Mouse (Mus musculus) hindbrain, embryonic 16.5 days (tissue): ENCODE data around the gene Wscd1. TPM values are rescaled to one million over a fixed set of nuclear protein-coding genes. Genes with fewer than 3 reads are reported as not detected.

Source experiments
- ATAC-seq: fragments of 200-750 bp; cut with Nextera tagmentation; 2 replicates; pipeline ENCODE4 v1.8.0; 2017; ENCODE audit warnings: moderate TSS enrichment, moderate library complexity
- H3K27ac ChIP-seq: fragments of 300-500 bp; sonication (generic); 2 replicates; pipeline ENCODE4 v1.5.1; 2014; ENCODE audit warnings: low read depth, mild to moderate bottlenecking, control low read depth, low read length, moderate library complexity
- H3K27me3 ChIP-seq: fragments of 300-500 bp; sonication (generic); replicated peaks from 2 replicates; pipeline ENCODE4 v1.6.1; 2014; ENCODE audit warnings: low read length; ENCODE audit not compliant: control insufficient read depth, insufficient read depth
- H3K36me3 ChIP-seq: fragments of 300-500 bp; sonication (generic); 2 replicates; pipeline ENCODE4 v1.6.1; 2014; ENCODE audit warnings: mild to moderate bottlenecking, low read length, moderate library complexity, mixed read lengths; ENCODE audit not compliant: control insufficient read depth, insufficient read depth
- H3K4me1 ChIP-seq: fragments of 300-500 bp; sonication (generic); 2 replicates; pipeline ENCODE4 v1.6.1; 2014; ENCODE audit warnings: low read depth, low read length; ENCODE audit not compliant: control insufficient read depth, insufficient read depth
- H3K4me2 ChIP-seq: fragments of 300-500 bp; sonication (generic); 2 replicates; pipeline ENCODE4 v1.6.1; 2014; ENCODE audit warnings: mild to moderate bottlenecking, low read length, control low read depth, moderate library complexity
- H3K4me3 ChIP-seq: fragments of 300-500 bp; sonication (generic); 2 replicates; pipeline ENCODE4 v1.5.1; 2014; ENCODE audit warnings: mild to moderate bottlenecking, low read length, control low read depth, moderate library complexity
- H3K9ac ChIP-seq: fragments of 300-500 bp; sonication (generic); 2 replicates; pipeline ENCODE4 v1.6.1; 2014; ENCODE audit warnings: low read depth, mild to moderate bottlenecking, control low read depth, low read length, moderate library complexity
- H3K9me3 ChIP-seq: fragments of 300-500 bp; sonication (generic); 2 replicates; pipeline ENCODE4 v1.6.1; 2014; ENCODE audit warnings: mild to moderate bottlenecking, low read length, moderate library complexity; ENCODE audit not compliant: control insufficient read depth
- WGBS: fragments of 180-500 bp; shearing (Covaris S2); extraction: QIAGEN DNeasy Blood & Tissue Kit; methylation state at CpG from one replicate; pipeline ENCODE4 v1.1.7; 2014; 5-methylcytosine and 5-hydroxymethylcytosine counted together
- polyA plus RNA-seq: library from polyadenylated mRNA; unstranded; fragments of >200 nt; fragmentation: Nextera tagmentation; extraction: Ambion mirVana; gene quantifications from 2 replicates; pipeline ENCODE4 v1.2.1, GENCODE M21; 2015

The Wscd1 gene
- polyA plus RNA-seq, 1 experiment from 2014 or later = 106 TPM

- Histone ChIP-seq H3K4me3 (peak overlapping the region; percentile 88), H3K4me2 (peak overlapping the region; percentile 82), H3K9me3 (no peaks in the 10 kb centered on the region), H3K27me3 (no peaks in the 10 kb centered on the region), H3K4me1 (peaks cover 39% of the 10 kb centered on the region), H3K9ac (peak overlapping the region; percentile 91), H3K27ac (peak overlapping the region; percentile 84), H3K36me3 (no peaks in the 10 kb centered on the region)
- under 1% methylated on average over 33 of the region's 41 CpGs for WGBS
- peak; percentile 21 for ATAC-seq
Observed at GRCm38 (mm10) chr11:71751174-71751611, 1.5 kb downstream of the Wscd1 start.

DNA sequence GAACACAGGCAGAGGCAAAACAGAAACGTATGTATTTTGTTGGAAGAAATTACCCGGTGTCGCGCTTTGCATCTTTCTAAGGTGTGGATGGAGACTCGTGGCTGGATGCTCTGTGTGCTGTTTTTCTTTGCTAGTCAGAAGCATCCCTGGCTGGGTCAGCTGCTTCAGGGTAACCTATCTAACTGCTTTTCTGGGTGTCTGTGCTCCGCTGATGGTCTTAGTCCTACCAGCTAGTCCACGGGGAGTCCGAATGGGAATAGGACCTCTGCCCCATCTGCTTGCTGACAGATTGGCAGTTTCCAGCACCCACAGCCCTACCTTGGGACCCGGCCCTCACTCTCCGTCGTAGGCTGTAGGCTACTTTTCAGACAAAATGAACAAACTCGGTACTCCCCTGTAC lies 2.0 kb downstream of the Wscd1 start:
- WGBS = 15% methylated on average over 12 of the region's 12 CpGs
- peaks cover 41% of the 10 kb centered on the region for H3K4me1 ChIP-seq
- no peak for ATAC-seq
- peak overlapping the region; percentile 91 for H3K9ac ChIP-seq
- peak overlapping the region; percentile 82 for H3K4me2 ChIP-seq
- H3K27ac ChIP-seq = peak overlapping the region; percentile 84
- no peaks in the 10 kb centered on the region for H3K27me3 ChIP-seq
- peak overlapping the region; percentile 88 for H3K4me3 ChIP-seq
- no peaks in the 10 kb centered on the region for H3K9me3 ChIP-seq
- H3K36me3 ChIP-seq = no peaks in the 10 kb centered on the region

- 40% methylated on average over 3 of the region's 3 CpGs for WGBS
- peak overlapping the region; percentile 82 for H3K4me2 ChIP-seq
- H3K27ac ChIP-seq = peak overlapping the region; percentile 2; the same call in 1 of the 2 replicates
- H3K4me1 ChIP-seq = peaks cover 47% of the 10 kb centered on the region
- H3K27me3 ChIP-seq = no peaks in the 10 kb centered on the region
- H3K4me3 ChIP-seq = peak overlapping the region; percentile 88
- H3K9ac ChIP-seq = peak overlapping the region; percentile 91
- no peaks in the 10 kb centered on the region for H3K9me3 ChIP-seq
- H3K36me3 ChIP-seq = no peaks in the 10 kb centered on the region
- no peak for ATAC-seq
Observed at GRCm38 (mm10) chr11:71752626-71753025, 2.9 kb downstream of the Wscd1 start.

DNA sequence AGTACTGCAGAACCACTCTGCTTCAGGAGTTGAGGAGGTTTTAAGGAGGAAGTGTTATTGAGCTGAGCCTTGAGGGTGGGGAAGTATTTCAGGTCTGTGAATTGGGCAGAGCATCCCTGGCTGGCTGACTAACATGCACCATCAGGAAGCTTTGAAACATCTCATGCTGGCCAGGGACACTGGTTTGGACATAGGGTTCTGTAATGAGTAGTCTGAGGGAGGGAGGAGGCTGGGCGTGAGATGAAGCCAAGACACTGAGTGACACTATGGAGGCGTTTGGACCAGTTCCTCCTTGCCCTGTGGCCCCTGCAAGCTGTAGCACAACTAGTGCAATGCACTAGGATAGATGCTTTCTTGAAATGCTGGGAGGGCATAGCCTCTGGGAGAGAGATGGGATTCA lies 5.4 kb downstream of the Wscd1 start:
- peaks cover 56% of the 10 kb centered on the region for H3K4me1 ChIP-seq
- H3K36me3 ChIP-seq = no peaks in the 10 kb centered on the region
- H3K4me3 ChIP-seq = no peak overlapping the region
- no peaks in the 10 kb centered on the region for H3K27me3 ChIP-seq
- 0 out of 2 replicates have a peak overlapping the region, but pooled peaks have one; percentile 6 for H3K9ac ChIP-seq
- no peaks in the 10 kb centered on the region for H3K9me3 ChIP-seq
- ATAC-seq = no peak
- H3K27ac ChIP-seq = peak overlapping the region; percentile 47; the same call in 1 of the 2 replicates
- peak overlapping the region; percentile 82 for H3K4me2 ChIP-seq
- WGBS = 50% methylated on average over 2 of the region's 2 CpGs

DNA sequence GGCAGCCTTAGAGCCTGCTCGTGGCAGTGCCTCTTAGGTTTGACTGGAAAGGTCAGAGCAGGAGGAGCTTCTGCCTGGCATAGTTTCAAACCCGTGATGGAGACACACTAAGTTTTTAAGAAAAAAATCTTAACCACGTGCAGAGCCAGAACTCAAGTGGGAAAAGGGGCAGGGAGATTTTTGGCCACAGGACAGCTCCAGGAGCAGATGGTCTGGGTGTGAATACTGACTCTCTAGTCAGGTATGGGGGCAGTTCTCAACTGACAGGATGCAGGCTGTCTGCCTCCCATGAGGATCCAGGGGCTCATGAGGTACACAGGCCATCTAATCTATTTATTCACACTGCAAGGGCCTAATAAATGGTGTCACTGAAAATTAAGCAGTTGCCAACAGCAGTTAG lies 6.6 kb downstream of the Wscd1 start:
- Histone ChIP-seq H3K36me3 (no peaks in the 10 kb centered on the region), H3K4me2 (no peak overlapping the region), H3K9me3 (no peaks in the 10 kb centered on the region), H3K27me3 (no peaks in the 10 kb centered on the region), H3K4me3 (no peak overlapping the region), H3K4me1 (peaks cover 52% of the 10 kb centered on the region), H3K27ac (no peak overlapping the region), H3K9ac (no peak overlapping the region)
- ATAC-seq = no peak
- WGBS = 24% methylated on average over 3 of the region's 3 CpGs

DNA sequence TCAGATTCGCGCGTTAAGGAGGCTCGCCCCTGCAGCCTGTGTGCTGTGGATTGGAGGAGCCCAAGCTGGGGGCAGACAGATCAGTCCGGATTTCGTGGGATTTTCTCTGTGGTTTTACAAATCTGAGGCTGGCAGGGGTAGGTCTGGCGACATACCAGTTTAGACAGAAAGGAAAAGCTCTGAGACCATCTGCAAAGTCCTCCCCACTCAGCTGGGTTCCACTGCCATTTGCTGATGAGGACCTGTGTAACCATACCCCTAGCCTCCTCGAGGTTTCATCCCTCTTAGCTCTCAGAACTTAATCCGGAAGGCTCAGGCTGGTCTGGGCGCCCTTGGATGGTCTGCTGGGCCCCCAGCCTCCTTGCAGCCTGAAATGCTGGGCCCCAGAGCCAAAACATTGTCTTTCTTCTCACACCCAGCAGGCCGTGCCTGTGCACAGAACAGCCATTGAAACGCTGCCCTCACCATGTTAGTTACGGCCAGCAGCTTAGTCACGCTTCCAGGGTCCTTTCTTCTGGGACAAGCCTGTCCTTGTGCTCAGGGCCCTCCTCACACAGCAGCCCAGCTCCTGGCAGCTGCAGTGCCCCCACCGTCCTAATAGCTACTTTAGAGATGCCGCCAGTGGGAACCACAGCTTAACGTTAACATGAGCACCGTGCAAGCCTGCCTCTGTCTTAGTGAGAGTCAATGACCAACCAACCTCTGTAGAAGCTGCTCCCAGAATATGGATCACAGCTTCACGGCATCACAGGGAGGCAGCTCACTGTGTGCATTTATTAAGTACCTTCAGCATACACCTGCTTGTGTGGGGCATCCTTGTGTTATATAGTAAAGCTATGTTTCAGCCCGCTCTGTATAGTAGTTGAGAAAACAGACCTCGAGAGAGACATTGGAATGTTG lies 8.7 kb downstream of the Wscd1 start:
- H3K4me3 ChIP-seq = no peak overlapping the region
- no peaks in the 10 kb centered on the region for H3K27me3 ChIP-seq
- peaks cover 52% of the 10 kb centered on the region for H3K4me1 ChIP-seq
- peak overlapping the region; percentile 27 for H3K4me2 ChIP-seq
- no peaks in the 10 kb centered on the region for H3K36me3 ChIP-seq
- H3K27ac ChIP-seq = peak overlapping the region; percentile 83
- ATAC-seq = peak; percentile 93
- 15% methylated on average over 21 of the region's 21 CpGs for WGBS
- no peaks in the 10 kb centered on the region for H3K9me3 ChIP-seq
- peak overlapping the region; percentile 49; the same call in 1 of the 2 replicates for H3K9ac ChIP-seq

GRCm38 (mm10) chr11:71760991-71761390 lies 11.3 kb downstream of the Wscd1 start:
- peaks cover 48% of the 10 kb centered on the region for H3K4me1 ChIP-seq

GRCm38 (mm10) chr11:71763154-71763553 lies 13.4 kb downstream of the Wscd1 start:
- Histone ChIP-seq H3K36me3 (no peaks in the 10 kb centered on the region; the same call in 1 of the 2 replicates), H3K4me1 (peaks cover 32% of the 10 kb centered on the region), H3K4me2 (no peak overlapping the region), H3K27me3 (no peaks in the 10 kb centered on the region), H3K9ac (no peak overlapping the region), H3K4me3 (no peak overlapping the region), H3K27ac (peak overlapping the region; percentile 73), H3K9me3 (no peaks in the 10 kb centered on the region)
- peak; percentile 74 for ATAC-seq
- WGBS = 10% methylated on average over 5 of the region's 5 CpGs

More at GRCm38 (mm10) chr11:71760991-71761390, 11.3 kb downstream of the Wscd1 start:
- no peak overlapping the region for H3K4me2 ChIP-seq
- H3K9ac ChIP-seq = no peak overlapping the region
- no peak overlapping the region for H3K4me3 ChIP-seq
- H3K36me3 ChIP-seq = no peaks in the 10 kb centered on the region
- WGBS = 77% methylated on average over 9 of the region's 9 CpGs
- no peak overlapping the region for H3K27ac ChIP-seq
- no peaks in the 10 kb centered on the region for H3K9me3 ChIP-seq
- H3K27me3 ChIP-seq = no peaks in the 10 kb centered on the region
- ATAC-seq = no peak

- H3K27me3 ChIP-seq = no peaks in the 10 kb centered on the region
- H3K4me1 ChIP-seq = peaks cover 26% of the 10 kb centered on the region
- peaks cover under 1% of the 10 kb centered on the region; the same call in 1 of the 2 replicates for H3K36me3 ChIP-seq
- ATAC-seq = 0 out of 2 replicates have a peak, but pooled peaks have one; percentile 53
- H3K4me3 ChIP-seq = no peak overlapping the region
- WGBS = 22% methylated on average over 5 of the region's 5 CpGs
- H3K4me2 ChIP-seq = no peak overlapping the region
- peak overlapping the region; percentile 73 for H3K27ac ChIP-seq
- no peak overlapping the region for H3K9ac ChIP-seq
- no peaks in the 10 kb centered on the region for H3K9me3 ChIP-seq
Observed at GRCm38 (mm10) chr11:71763651-71764275, 14.0 kb downstream of the Wscd1 start.
